Mouse (Mus musculus) midbrain, embryonic 16.5 days (tissue): ENCODE data around the gene Tnpo1. TPM values are rescaled to one million over a fixed set of nuclear protein-coding genes. Genes with fewer than 3 reads are reported as not detected.

Experiments used
- ATAC-seq: fragments of 200-750 bp; cut with Nextera tagmentation; 2 replicates; pipeline ENCODE4 v1.8.0; 2017; ENCODE audit warnings: moderate TSS enrichment
- H3K27ac ChIP-seq: fragments of 300-500 bp; sonication (generic); 2 replicates; pipeline ENCODE4 v1.5.1; 2014; ENCODE audit warnings: mild to moderate bottlenecking, low read length, mixed read lengths
- H3K27me3 ChIP-seq: fragments of 300-500 bp; sonication (generic); 2 replicates; pipeline ENCODE4 v1.6.1; 2014; ENCODE audit warnings: low read depth, low read length, mixed read lengths; ENCODE audit not compliant: control insufficient read depth, insufficient read depth
- H3K36me3 ChIP-seq: fragments of 300-500 bp; sonication (generic); 2 replicates; pipeline ENCODE4 v1.6.1; 2014; ENCODE audit warnings: mild to moderate bottlenecking, low read length, moderate library complexity, mixed read lengths; ENCODE audit not compliant: control insufficient read depth, insufficient read depth
- H3K4me1 ChIP-seq: fragments of 300-500 bp; sonication (generic); 2 replicates; pipeline ENCODE4 v1.6.1; 2014; ENCODE audit warnings: mild to moderate bottlenecking, low read length, mixed read lengths; ENCODE audit not compliant: control insufficient read depth, insufficient read depth
- H3K4me2 ChIP-seq: fragments of 300-500 bp; sonication (generic); 2 replicates; pipeline ENCODE4 v1.6.1; 2014; ENCODE audit warnings: mild to moderate bottlenecking, low read length, mixed read lengths
- H3K4me3 ChIP-seq: fragments of 300-500 bp; sonication (generic); 2 replicates; pipeline ENCODE4 v1.5.1; 2014; ENCODE audit warnings: low read depth, mild to moderate bottlenecking, low read length, moderate library complexity, mixed read lengths
- H3K9ac ChIP-seq: fragments of 300-500 bp; sonication (generic); 2 replicates; pipeline ENCODE4 v1.6.1; 2014; ENCODE audit warnings: low read depth, low read length, mixed read lengths
- H3K9me3 ChIP-seq: fragments of 300-500 bp; sonication (generic); replicated peaks from 2 replicates; pipeline ENCODE4 v1.6.1; 2014; ENCODE audit warnings: mild to moderate bottlenecking, low read length, mixed read lengths; ENCODE audit not compliant: control insufficient read depth, poor library complexity, severe bottlenecking
- WGBS: fragments of 180-500 bp; shearing (Covaris S2); extraction: QIAGEN DNeasy Blood & Tissue Kit; methylation state at CpG from one replicate; pipeline ENCODE4 v1.1.7; 2014; 5-methylcytosine and 5-hydroxymethylcytosine counted together
- polyA plus RNA-seq: library from polyadenylated mRNA; unstranded; fragments of >200 nt; fragmentation: Nextera tagmentation; extraction: Ambion mirVana; gene quantifications from 2 replicates; pipeline ENCODE4 v1.2.1, GENCODE M21; 2015

Tnpo1 gene
- polyA plus RNA-seq, 1 experiment from 2014 or later = 40.8 TPM

GRCm38 (mm10) chr13:98955676-98956075 is 29.5 kb upstream of the Tnpo1 start:
- Histone ChIP-seq H3K9me3 (no peaks in the 10 kb centered on the region), H3K36me3 (no peaks in the 10 kb centered on the region), H3K9ac (no peak overlapping the region), H3K4me2 (no peak overlapping the region), H3K4me3 (no peak overlapping the region), H3K27me3 (no peaks in the 10 kb centered on the region), H3K4me1 (0 out of 2 replicates have a peak, but pooled peaks cover 2% of the 10 kb centered on the region), H3K27ac (no peak overlapping the region)
- ATAC-seq = no peak
- WGBS = 62% methylated on average over 6 of the region's 6 CpGs

DNA sequence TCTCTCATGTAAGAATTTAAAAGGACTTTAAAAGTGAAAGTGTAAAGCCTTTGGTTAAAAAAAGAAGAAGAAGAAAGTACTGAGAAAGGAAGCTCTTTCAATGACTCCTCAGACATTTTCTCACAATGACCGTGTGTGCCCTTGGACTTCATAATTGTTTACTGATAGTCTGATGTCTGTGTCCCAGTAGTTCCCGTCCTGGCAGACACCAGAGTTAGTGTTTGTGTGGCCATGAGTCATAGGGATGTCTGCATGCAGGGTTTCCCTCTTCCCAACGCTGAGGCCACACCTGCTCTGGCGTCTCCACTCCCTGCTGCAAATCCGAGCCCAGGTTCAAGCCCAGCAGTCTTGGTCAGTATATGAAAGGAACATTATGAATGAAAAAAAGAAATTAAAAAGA is 29.0 kb upstream of the Tnpo1 start:
- H3K4me1 ChIP-seq = 0 out of 2 replicates have a peak, but pooled peaks cover 2% of the 10 kb centered on the region

GRCm38 (mm10) chr13:98953830-98954229 is 27.6 kb upstream of the Tnpo1 start:
- no peak for ATAC-seq
- H3K4me1 ChIP-seq = 0 out of 2 replicates have a peak, but pooled peaks cover 2% of the 10 kb centered on the region
- H3K9ac ChIP-seq = no peak overlapping the region
- 87% methylated on average over 5 of the region's 5 CpGs for WGBS
- no peak overlapping the region for H3K4me3 ChIP-seq
- no peaks in the 10 kb centered on the region for H3K27me3 ChIP-seq
- H3K36me3 ChIP-seq = no peaks in the 10 kb centered on the region
- no peak overlapping the region for H3K27ac ChIP-seq
- no peaks in the 10 kb centered on the region for H3K9me3 ChIP-seq
- H3K4me2 ChIP-seq = no peak overlapping the region

More for the DNA sequence above, 29.0 kb upstream of the Tnpo1 start:
- Histone ChIP-seq H3K9ac (no peak overlapping the region), H3K36me3 (no peaks in the 10 kb centered on the region), H3K9me3 (no peaks in the 10 kb centered on the region), H3K4me2 (no peak overlapping the region), H3K4me3 (no peak overlapping the region), H3K27me3 (no peaks in the 10 kb centered on the region), H3K27ac (no peak overlapping the region)
- 61% methylated on average over 5 of the region's 5 CpGs for WGBS
- ATAC-seq = no peak

DNA sequence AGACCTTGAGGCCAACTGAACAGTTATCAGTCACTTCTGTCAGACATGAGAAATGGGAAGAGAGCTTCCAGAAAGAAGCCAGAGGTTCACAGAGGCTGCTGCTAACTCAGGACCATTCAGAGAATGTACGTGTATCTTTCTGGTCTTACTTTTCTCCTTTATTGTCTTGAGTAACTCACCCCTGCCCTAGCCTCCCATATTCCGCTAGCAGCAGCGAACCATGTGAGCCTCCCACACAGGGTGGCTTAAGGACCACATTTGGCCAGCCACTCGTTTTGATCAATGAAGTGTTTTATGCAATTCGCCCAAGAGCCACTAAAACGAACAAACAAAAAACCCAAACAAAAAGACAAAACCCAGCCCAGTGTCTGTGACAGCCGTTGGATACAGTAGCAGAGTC is 25.8 kb upstream of the Tnpo1 start:
- ATAC-seq = no peak
- Histone ChIP-seq H3K4me3 (no peak overlapping the region), H3K9me3 (no peaks in the 10 kb centered on the region), H3K9ac (no peak overlapping the region), H3K4me1 (no peaks in the 10 kb centered on the region), H3K36me3 (no peaks in the 10 kb centered on the region), H3K27ac (no peak overlapping the region), H3K4me2 (no peak overlapping the region), H3K27me3 (no peaks in the 10 kb centered on the region)
- WGBS = 59% methylated on average over 7 of the region's 7 CpGs

GRCm38 (mm10) chr13:98948146-98948545 is 22.0 kb upstream of the Tnpo1 start:
- 22% methylated on average over 4 of the region's 4 CpGs for WGBS
- no peak overlapping the region for H3K4me2 ChIP-seq
- H3K36me3 ChIP-seq = no peaks in the 10 kb centered on the region
- no peak for ATAC-seq
- H3K9me3 ChIP-seq = no peaks in the 10 kb centered on the region
- no peak overlapping the region for H3K4me3 ChIP-seq
- H3K27ac ChIP-seq = no peak overlapping the region
- H3K9ac ChIP-seq = no peak overlapping the region
- H3K4me1 ChIP-seq = no peaks in the 10 kb centered on the region
- no peaks in the 10 kb centered on the region for H3K27me3 ChIP-seq

DNA sequence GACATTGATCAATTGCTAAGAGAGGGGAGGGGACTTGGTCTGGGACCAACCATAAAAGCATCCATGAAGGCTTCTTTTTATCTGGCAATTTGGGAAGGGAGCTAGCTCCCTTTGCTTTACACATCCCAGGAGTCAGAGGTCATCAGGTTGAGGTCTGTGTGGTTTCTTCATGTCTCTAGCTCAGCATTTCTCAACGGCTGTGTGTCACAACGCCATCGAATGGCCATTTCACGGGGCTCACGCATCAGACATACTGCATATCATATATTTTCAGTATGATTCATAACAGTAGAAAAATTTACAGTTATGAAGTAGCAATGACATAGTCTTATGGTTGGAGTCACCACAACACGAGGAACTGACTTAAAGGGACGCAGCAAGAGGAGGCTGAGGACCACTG is 20.2 kb upstream of the Tnpo1 start:
- WGBS = 93% methylated on average over 7 of the region's 7 CpGs
- Histone ChIP-seq H3K36me3 (no peaks in the 10 kb centered on the region), H3K9ac (no peak overlapping the region), H3K27me3 (no peaks in the 10 kb centered on the region), H3K27ac (no peak overlapping the region), H3K4me2 (no peak overlapping the region), H3K4me1 (no peaks in the 10 kb centered on the region), H3K4me3 (no peak overlapping the region), H3K9me3 (no peaks in the 10 kb centered on the region)
- no peak for ATAC-seq

DNA sequence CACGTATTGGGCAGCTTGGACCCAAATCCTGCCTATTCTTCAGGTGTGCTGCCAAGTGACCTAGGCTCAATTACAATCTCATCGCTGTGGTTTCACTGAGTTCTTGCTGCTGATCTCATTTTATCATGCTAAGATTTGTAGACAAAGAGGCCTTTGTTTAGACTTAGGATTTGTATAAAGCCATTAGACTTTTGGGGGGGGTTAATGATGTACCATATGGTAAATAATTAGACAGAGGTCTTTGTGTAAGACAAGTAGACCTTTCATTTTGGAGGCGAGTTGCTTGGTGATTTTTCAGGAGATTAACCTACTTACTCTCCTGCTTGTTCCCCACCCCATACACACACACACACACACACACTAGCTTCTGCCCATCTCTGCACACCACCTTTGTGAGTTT is 19.7 kb upstream of the Tnpo1 start:
- Histone ChIP-seq H3K36me3 (no peaks in the 10 kb centered on the region), H3K4me1 (no peaks in the 10 kb centered on the region), H3K27ac (no peak overlapping the region), H3K4me3 (no peak overlapping the region), H3K27me3 (no peaks in the 10 kb centered on the region), H3K4me2 (no peak overlapping the region), H3K9ac (no peak overlapping the region), H3K9me3 (no peaks in the 10 kb centered on the region)
- ATAC-seq = no peak
- WGBS = 49% methylated on average over 3 of the region's 3 CpGs

- H3K9ac ChIP-seq = no peak overlapping the region
- H3K4me3 ChIP-seq = no peak overlapping the region
- H3K27ac ChIP-seq = no peak overlapping the region
- H3K4me2 ChIP-seq = no peak overlapping the region
- H3K9me3 ChIP-seq = no peaks in the 10 kb centered on the region
- H3K4me1 ChIP-seq = no peaks in the 10 kb centered on the region
- ATAC-seq = no peak
- H3K27me3 ChIP-seq = no peaks in the 10 kb centered on the region
- H3K36me3 ChIP-seq = no peaks in the 10 kb centered on the region
- 86% methylated on average over 4 of the region's 4 CpGs for WGBS
These were observed 19.2 kb upstream of the Tnpo1 start for GRCm38 (mm10) chr13:98945381-98945780.

DNA sequence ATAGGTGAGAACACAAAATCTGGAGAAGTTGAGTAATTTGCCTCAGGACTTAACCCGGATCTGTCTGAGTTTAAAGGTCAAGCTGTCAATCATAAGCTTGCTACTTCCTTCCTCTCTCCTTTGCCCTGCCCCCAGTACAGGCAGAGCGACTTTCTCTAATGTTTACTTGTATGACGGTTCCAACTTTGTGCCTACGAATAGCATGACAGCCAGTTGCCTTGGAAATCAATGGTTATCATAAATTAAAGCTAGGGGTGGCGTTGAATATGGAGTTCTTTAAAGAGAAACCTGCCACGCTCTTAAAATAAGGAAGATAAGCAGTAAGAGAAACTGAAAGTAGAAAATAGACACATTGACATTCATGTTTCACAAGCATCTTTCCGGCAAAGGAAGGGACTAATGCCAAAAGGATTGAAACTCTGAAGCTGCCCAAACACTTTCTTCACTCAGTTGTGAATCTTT is 18.5 kb upstream of the Tnpo1 start:
- no peak for ATAC-seq
- H3K4me2 ChIP-seq = no peak overlapping the region
- no peaks in the 10 kb centered on the region for H3K9me3 ChIP-seq
- H3K36me3 ChIP-seq = no peaks in the 10 kb centered on the region
- WGBS = 84% methylated on average over 7 of the region's 7 CpGs
- H3K4me1 ChIP-seq = no peaks in the 10 kb centered on the region
- H3K27ac ChIP-seq = no peak overlapping the region
- H3K27me3 ChIP-seq = no peaks in the 10 kb centered on the region
- no peak overlapping the region for H3K4me3 ChIP-seq
- H3K9ac ChIP-seq = no peak overlapping the region
